Mouse (Mus musculus) midbrain, embryonic 12.5 days (tissue): ENCODE results near the gene Psmd12. TPM values are rescaled to one million over a fixed set of nuclear protein-coding genes. Genes with fewer than 3 reads are reported as not detected.
"Not testable (repeated sequence)": the region's sequence is repeated elsewhere in the genome, so short reads cannot be mapped to it uniquely, and the experiment has no call there.

Experiments
- ATAC-seq: fragments of 200-750 bp; cut with Nextera tagmentation; 2 replicates; pipeline ENCODE4 v1.8.0; 2017; ENCODE audit warnings: low read depth, moderate TSS enrichment, moderate library complexity; ENCODE audit not compliant: low FRiP score
- H3K27ac ChIP-seq: fragments of 300-500 bp; sonication (generic); replicated peaks from 2 replicates; pipeline ENCODE4 v1.5.1; 2016; ENCODE audit warnings: mild to moderate bottlenecking
- H3K27me3 ChIP-seq: fragments of 300-500 bp; sonication (generic); 2 replicates; pipeline ENCODE4 v1.6.1; 2016; ENCODE audit warnings: mild to moderate bottlenecking
- H3K36me3 ChIP-seq: fragments of 300-500 bp; sonication (generic); 2 replicates; pipeline ENCODE4 v1.6.1; 2016
- H3K4me1 ChIP-seq: fragments of 300-500 bp; sonication (generic); 2 replicates; pipeline ENCODE4 v1.6.1; 2016
- H3K4me2 ChIP-seq: fragments of 300-500 bp; sonication (generic); replicated peaks from 2 replicates; pipeline ENCODE4 v1.6.1; 2016; ENCODE audit warnings: mild to moderate bottlenecking, moderate library complexity
- H3K4me3 ChIP-seq: fragments of 300-500 bp; sonication (generic); 2 replicates; pipeline ENCODE4 v1.5.1; 2016; ENCODE audit warnings: mild to moderate bottlenecking
- H3K9ac ChIP-seq: fragments of 300-500 bp; sonication (generic); replicated peaks from 2 replicates; pipeline ENCODE4 v1.6.1; 2016; ENCODE audit warnings: mild to moderate bottlenecking, moderate library complexity
- H3K9me3 ChIP-seq: fragments of 300-500 bp; sonication (generic); 2 replicates; pipeline ENCODE4 v1.6.1; 2016; ENCODE audit warnings: mild to moderate bottlenecking
- WGBS: fragments of 180-500 bp; shearing (Covaris S2); methylation state at CpG from one replicate; pipeline ENCODE4 v1.1.7; 2016; 5-methylcytosine and 5-hydroxymethylcytosine counted together
- polyA plus RNA-seq: library from polyadenylated mRNA; unstranded; fragments of >200 nt; fragmentation: Nextera tagmentation; extraction: Ambion mirVana; gene quantifications from 2 replicates; pipeline ENCODE4 v1.2.1, GENCODE M21; 2016

Gene Psmd12
- polyA plus RNA-seq, 1 experiment from 2014 or later, result 192 TPM

- Histone ChIP-seq H3K27me3 (no peaks in the 10 kb centered on the region), H3K27ac (peak overlapping the region; percentile 72), H3K4me2 (peak overlapping the region; percentile 94), H3K9me3 (no peaks in the 10 kb centered on the region), H3K36me3 (peaks cover 2% of the 10 kb centered on the region; the same call in 1 of the 2 replicates), H3K4me3 (peak overlapping the region; percentile 93), H3K4me1 (peaks cover 18% of the 10 kb centered on the region), H3K9ac (peak overlapping the region; percentile 93)
- WGBS, result 1% methylated on average over 10 of the region's 10 CpGs
- no peak for ATAC-seq
Measured at GRCm38 (mm10) chr11:107479862-107480203, 549 bp downstream of the Psmd12 start.

GRCm38 (mm10) chr11:107484341-107484740 is 5.1 kb downstream of the Psmd12 start:
- Histone ChIP-seq H3K4me1 (peaks cover 18% of the 10 kb centered on the region), H3K36me3 (peaks cover 42% of the 10 kb centered on the region), H3K4me3 (no peak overlapping the region), H3K9ac (no peak overlapping the region), H3K27ac (no peak overlapping the region), H3K9me3 (no peaks in the 10 kb centered on the region), H3K27me3 (no peaks in the 10 kb centered on the region), H3K4me2 (no peak overlapping the region)
- 89% methylated on average over 3 of the region's 3 CpGs for WGBS
- no peak for ATAC-seq

- 87% methylated on average over 8 of the region's 8 CpGs for WGBS
- Histone ChIP-seq H3K4me1 (no peaks in the 10 kb centered on the region), H3K27me3 (no peaks in the 10 kb centered on the region), H3K27ac (no peak overlapping the region), H3K36me3 (peaks cover 24% of the 10 kb centered on the region), H3K9ac (no peak overlapping the region), H3K4me2 (no peak overlapping the region), H3K4me3 (no peak overlapping the region), H3K9me3 (no peaks in the 10 kb centered on the region)
- ATAC-seq, result no peak
Measured at GRCm38 (mm10) chr11:107502801-107503200, 23.5 kb downstream of the Psmd12 start.

GRCm38 (mm10) chr11:107504364-107504763 is 25.1 kb downstream of the Psmd12 start:
- not testable (repeated sequence) for H3K9ac ChIP-seq, ATAC-seq, H3K27me3 ChIP-seq, H3K9me3 ChIP-seq, H3K27ac ChIP-seq, H3K4me1 ChIP-seq, H3K4me3 ChIP-seq, H3K4me2 ChIP-seq
- peaks cover 11% of the 10 kb centered on the region for H3K36me3 ChIP-seq
- whole genome bisulfite sequencing, result 94% methylated on average over 3 of the region's 4 CpGs

GRCm38 (mm10) chr11:107506260-107506659 is 27.0 kb downstream of the Psmd12 start:
- Histone ChIP-seq H3K9me3 (no peaks in the 10 kb centered on the region), H3K36me3 (no peaks in the 10 kb centered on the region), H3K4me3 (no peak overlapping the region), H3K27ac (no peak overlapping the region), H3K9ac (no peak overlapping the region), H3K27me3 (peaks cover 12% of the 10 kb centered on the region), H3K4me1 (peaks cover 11% of the 10 kb centered on the region), H3K4me2 (no peak overlapping the region)
- 68% methylated on average over 1 of the region's 1 CpGs for WGBS
- no peak for ATAC-seq

GRCm38 (mm10) chr11:107509631-107510338 is 30.5 kb downstream of the Psmd12 start:
- 22% methylated on average over 11 of the region's 11 CpGs for WGBS
- Histone ChIP-seq H3K27ac (no peak overlapping the region), H3K9me3 (no peaks in the 10 kb centered on the region), H3K4me2 (0 out of 2 replicates have a peak overlapping the region, but pooled peaks have one; percentile 16), H3K9ac (no peak overlapping the region), H3K4me1 (peaks cover 11% of the 10 kb centered on the region), H3K27me3 (peaks cover 12% of the 10 kb centered on the region), H3K4me3 (no peak overlapping the region), H3K36me3 (no peaks in the 10 kb centered on the region)
- peak; percentile 23; the same call in 1 of the 2 replicates for ATAC-seq

GRCm38 (mm10) chr11:107510362-107511269 is 31.3 kb downstream of the Psmd12 start:
- Histone ChIP-seq H3K36me3 (no peaks in the 10 kb centered on the region), H3K4me1 (peaks cover 11% of the 10 kb centered on the region), H3K27ac (no peak overlapping the region), H3K9ac (no peak overlapping the region; the same call in 1 of the 2 replicates), H3K4me3 (no peak overlapping the region), H3K4me2 (peak overlapping the region; percentile 30), H3K27me3 (peaks cover 12% of the 10 kb centered on the region), H3K9me3 (no peaks in the 10 kb centered on the region)
- WGBS, result 4% methylated on average over 18 of the region's 18 CpGs
- no peak for ATAC-seq

GRCm38 (mm10) chr11:107511954-107512353 is 32.7 kb downstream of the Psmd12 start:
- not testable (repeated sequence) for H3K36me3 ChIP-seq, H3K4me2 ChIP-seq, ATAC-seq, H3K27ac ChIP-seq, H3K9ac ChIP-seq, H3K9me3 ChIP-seq, H3K4me3 ChIP-seq
- WGBS, result 48% methylated on average over 5 of the region's 5 CpGs
- H3K4me1 ChIP-seq, result peaks cover 11% of the 10 kb centered on the region
- peaks cover 12% of the 10 kb centered on the region for H3K27me3 ChIP-seq

- no peak overlapping the region for H3K9ac ChIP-seq
- H3K27me3 ChIP-seq, result peaks cover 12% of the 10 kb centered on the region
- H3K4me3 ChIP-seq, result no peak overlapping the region
- H3K27ac ChIP-seq, result no peak overlapping the region
- no peaks in the 10 kb centered on the region for H3K9me3 ChIP-seq
- H3K36me3 ChIP-seq, result no peaks in the 10 kb centered on the region
- WGBS, result 87% methylated on average over 10 of the region's 10 CpGs
- H3K4me2 ChIP-seq, result no peak overlapping the region
- no peak for ATAC-seq
- peaks cover 11% of the 10 kb centered on the region for H3K4me1 ChIP-seq
Measured at GRCm38 (mm10) chr11:107513047-107513446, 33.8 kb downstream of the Psmd12 start.

GRCm38 (mm10) chr11:107516387-107516786 is 37.1 kb downstream of the Psmd12 start:
- Histone ChIP-seq H3K36me3 (no peaks in the 10 kb centered on the region), H3K4me1 (no peaks in the 10 kb centered on the region), H3K4me2 (no peak overlapping the region), H3K27ac (no peak overlapping the region), H3K27me3 (no peaks in the 10 kb centered on the region), H3K9ac (no peak overlapping the region), H3K4me3 (no peak overlapping the region), H3K9me3 (no peaks in the 10 kb centered on the region)
- 96% methylated on average over 2 of the region's 2 CpGs for WGBS
- ATAC-seq, result no peak

- no peaks in the 10 kb centered on the region for H3K27me3 ChIP-seq
- 82% methylated on average over 5 of the region's 5 CpGs for WGBS
- H3K4me3 ChIP-seq, result no peak overlapping the region
- H3K27ac ChIP-seq, result no peak overlapping the region
- no peaks in the 10 kb centered on the region for H3K9me3 ChIP-seq
- H3K9ac ChIP-seq, result no peak overlapping the region
- no peaks in the 10 kb centered on the region for H3K4me1 ChIP-seq
- H3K36me3 ChIP-seq, result no peaks in the 10 kb centered on the region
- no peak overlapping the region for H3K4me2 ChIP-seq
- no peak for ATAC-seq
Measured at GRCm38 (mm10) chr11:107518645-107519429, 39.6 kb downstream of the Psmd12 start.
